Mouse (Mus musculus) cerebellum, postnatal 14 days (tissue): ENCODE results near the gene Snupn.

ENCODE experiments used
- DNase-seq, 2 experiments: peaks; one replicate each; pipeline ENCODE4 v3.0.0; 2021; ENCODE audit warnings: mixed read lengths in 2 of 2

Snupn gene

GRCm38 (mm10) chr9:57012895-57013294 is 62.2 kb downstream of the Snupn start:
- DNase-seq = no peak

DNA sequence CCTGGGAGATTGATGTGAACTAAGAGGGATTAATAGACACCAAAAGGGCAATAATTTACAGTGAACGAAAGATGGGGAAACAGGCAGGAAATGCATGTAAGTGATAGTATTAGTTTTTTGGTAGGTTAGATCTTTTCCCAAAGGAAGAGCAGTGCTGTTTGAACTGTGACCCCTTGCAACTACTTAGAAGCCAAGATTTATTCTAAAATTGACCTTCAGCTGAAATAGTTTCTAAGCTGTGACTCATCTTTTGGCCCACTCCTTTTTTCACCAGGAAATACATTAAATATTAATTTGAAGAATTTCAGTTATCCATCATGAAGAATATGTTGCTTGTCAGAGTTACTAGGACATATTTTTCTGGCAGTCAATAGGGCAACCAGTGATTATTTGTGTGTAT is 63.1 kb downstream of the Snupn start:
- DNase-seq = no peak

DNA sequence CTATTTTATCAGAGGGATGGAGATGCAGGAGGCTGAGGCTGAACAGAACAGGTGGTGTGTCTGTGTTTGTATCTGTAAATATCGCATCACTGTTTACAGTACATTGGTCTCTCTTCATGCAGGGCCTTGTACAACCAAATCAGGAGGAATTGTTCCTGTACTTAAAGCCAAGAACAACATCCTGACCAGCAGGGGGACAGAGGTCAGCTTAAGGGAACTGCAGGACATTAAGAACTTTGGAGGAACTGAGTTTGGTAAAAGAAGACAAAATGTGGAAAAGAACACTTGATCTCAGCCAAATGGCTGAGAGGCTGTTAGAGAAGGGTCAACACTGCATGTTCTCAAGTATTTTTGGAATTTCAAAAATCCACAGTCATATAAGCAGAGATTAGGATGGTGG is 64.1 kb downstream of the Snupn start:
- DNase-seq = no peak

- DNase-seq = no peak
These were observed 67.0 kb downstream of the Snupn start for GRCm38 (mm10) chr9:57017631-57018030.

- DNase-seq = no peak
These were observed 81.1 kb downstream of the Snupn start for GRCm38 (mm10) chr9:57031756-57032155.
